Mouse (Mus musculus): ENCODE results near the gene Doc2g.

- TF ChIP-seq CTCF (IDR thresholded peaks at IDR 0.05; ENCODE audit: insufficient read depth, low read depth, low read length) = no peak
- no peak for TF ChIP-seq POLR2A (IDR thresholded peaks at IDR 0.05; ENCODE audit: insufficient read depth, low read depth, low read length)
Measured at GRCm38 (mm10) chr19:3972229-3972628, 30.9 kb upstream of the Doc2g start, which contains the start of gene Aldh3b2.

Measured in olfactory bulb, adult 2 months (tissue).